Mouse (Mus musculus) ES-E14 (cell line): ENCODE measurements at regions not wholly inside any gene's neighbourhood (a gene's known extent, or its start where the extent isn't known, plus 50 kb on each side); places are given as distances from the start of the nearest gene placed in this dataset.

ENCODE experiments used
- HCFC1 ChIP-seq: IDR thresholded peaks from 2 replicates; pipeline ENCODE4 v1.6.1; 2012; ENCODE audit warnings: low read length, inconsistent platforms, borderline replicate concordance; ENCODE audit not compliant: insufficient read depth
- MAFK ChIP-seq: IDR thresholded peaks from 2 replicates; pipeline ENCODE4 v1.6.1; 2014; ENCODE audit warnings: mild to moderate bottlenecking, low read depth, low read length, inconsistent platforms; ENCODE audit not compliant: insufficient read depth
- ZC3H11A ChIP-seq: IDR thresholded peaks from 2 replicates; pipeline ENCODE4 v1.6.1; 2012; ENCODE audit warnings: low read depth, mild to moderate bottlenecking, inconsistent platforms, low read length, borderline replicate concordance
- ZNF384 ChIP-seq: IDR thresholded peaks from 2 replicates; pipeline ENCODE4 v1.6.1; 2012; ENCODE audit warnings: low read depth, low read length, inconsistent platforms

DNA sequence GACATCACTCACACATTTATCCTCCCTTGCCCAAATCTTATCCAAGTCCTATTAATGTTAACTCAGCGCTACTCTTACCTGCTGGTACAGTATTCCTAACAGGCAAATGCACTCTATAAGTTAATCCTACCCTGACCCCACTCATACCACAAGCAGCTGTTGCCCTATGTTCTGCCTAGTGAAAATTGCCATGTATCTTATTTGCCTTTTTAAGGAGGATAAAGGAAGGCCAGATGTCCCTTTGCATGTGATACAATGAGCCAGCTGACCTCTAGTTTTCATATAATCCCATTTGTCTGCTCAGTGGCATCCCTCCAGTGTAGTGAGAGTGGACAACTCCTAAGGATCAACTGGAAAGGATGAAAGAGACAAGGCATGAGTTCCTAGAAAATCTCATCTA lies 67.9 kb upstream of the Ctso start:
- no peak for TF ChIP-seq ZC3H11A
- no peak for TF ChIP-seq MAFK
- TF ChIP-seq ZNF384, result no peak
- no peak for TF ChIP-seq HCFC1
